Mouse (Mus musculus) lung, postnatal 4 days (tissue): ENCODE data around the gene Minos1.

Experiments used
- DNase-seq, 2 experiments: peaks; one replicate each; pipeline ENCODE4 v3.0.0; 2021

Gene Minos1

DNA sequence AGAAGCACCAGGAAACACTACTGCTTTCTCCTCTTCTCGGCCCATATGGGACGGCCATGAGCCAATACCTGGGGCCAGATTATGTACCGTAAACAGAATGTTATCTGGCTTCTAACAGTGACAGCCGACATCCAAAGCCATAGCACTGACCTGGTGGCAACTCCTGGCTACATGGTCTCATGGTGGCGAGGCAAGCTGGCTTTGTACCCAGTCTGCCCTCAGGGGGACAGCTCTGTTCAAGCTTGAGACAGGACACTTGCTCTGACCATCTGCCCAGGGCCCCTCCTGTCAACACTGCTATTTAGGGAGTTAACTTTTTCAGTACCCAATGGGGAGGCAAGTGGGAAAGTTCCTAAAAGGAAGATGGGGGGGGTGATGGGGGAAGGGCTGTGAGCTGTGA, 73.6 kb downstream of the Minos1 start:
- DNase-seq = no peak

DNA sequence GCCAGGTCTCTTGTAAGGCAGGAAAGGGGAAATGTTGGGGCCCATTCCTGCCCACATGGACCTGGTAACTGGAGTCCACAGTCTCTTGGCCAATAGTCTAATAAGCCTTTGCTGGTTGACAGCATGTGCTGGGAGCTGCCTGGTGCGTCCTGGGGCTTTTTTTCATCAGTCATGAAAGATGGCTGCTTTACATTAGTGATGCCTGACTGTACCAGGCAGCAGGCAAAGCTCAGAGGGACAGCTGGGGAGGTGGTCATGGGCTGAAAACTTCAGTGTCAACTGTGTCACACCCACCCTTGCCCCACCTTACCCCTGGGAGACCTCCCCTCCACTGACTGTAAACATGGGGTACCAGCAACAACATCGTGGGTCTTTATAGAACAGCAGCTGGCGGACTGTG, 75.2 kb downstream of the Minos1 start:
- no peak for DNase-seq

DNA sequence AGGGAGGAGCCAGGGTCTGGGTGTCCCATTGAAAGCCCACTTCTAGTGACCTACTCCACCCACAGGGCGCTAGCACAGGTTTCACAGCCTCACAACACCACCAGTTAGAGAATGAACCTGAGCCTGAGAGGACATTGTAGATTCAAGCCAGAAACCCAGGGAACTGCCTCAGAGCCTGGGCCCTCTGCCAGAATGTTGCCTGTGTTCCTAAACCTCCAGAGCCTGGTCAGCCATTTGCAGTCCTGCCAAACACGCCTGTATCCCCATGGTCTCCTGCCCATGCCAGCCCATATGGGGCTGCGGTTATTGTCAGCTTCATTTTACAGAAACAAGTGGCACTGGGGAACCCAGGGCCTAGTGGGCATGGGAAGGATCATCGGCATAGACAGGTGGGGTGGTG, 75.6 kb downstream of the Minos1 start:
- no peak for DNase-seq

DNA sequence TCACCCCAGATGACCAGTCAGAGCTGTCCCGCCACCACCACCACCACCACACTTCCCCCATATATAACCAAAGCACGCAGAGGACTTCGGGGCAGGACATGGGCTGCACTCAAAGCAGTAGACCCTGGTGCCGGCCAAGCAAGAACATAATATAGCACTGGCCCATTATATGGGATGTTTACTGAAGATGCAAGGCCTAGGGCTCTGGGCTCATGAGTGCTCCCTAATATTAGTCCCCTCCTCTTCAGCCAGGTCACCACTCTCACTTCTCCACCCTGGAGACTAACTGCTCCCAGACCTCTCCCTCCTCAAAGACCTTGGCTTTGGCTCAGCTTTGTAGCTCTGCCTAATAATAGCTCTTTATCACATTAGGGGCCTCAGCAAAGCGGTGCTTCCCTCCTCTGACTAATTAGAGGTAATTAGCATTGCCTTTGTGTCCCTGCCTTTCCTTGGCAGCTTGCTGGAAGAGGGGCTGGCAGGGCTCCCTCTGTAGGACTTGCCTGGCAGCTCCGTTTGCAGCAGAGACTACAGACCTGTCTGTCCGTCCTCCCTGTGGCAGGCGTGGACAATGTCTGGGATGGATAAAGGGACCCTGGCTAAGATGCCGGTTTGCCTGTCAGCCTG, 76.5 kb downstream of the Minos1 start:
- no peak for DNase-seq

DNA sequence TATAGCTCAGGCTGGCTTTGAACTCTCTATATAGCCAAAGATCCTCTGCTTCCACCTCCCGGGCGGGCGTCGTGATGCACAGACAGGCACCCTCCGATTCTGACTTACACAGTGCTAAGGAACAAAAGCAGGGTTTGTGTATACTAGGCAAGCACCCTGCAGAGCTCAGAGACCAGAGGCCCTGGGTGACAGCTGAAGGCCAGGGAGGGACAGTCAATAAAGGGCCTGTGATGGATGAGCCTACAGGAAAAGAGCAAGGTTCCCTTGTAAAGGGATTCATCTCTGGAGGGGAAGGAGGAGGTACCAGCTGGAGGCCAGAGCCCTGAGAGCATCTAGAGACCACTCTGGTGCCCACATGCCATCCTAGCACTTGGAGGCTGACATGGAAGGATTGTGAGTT, 77.5 kb downstream of the Minos1 start:
- no peak for DNase-seq

DNA sequence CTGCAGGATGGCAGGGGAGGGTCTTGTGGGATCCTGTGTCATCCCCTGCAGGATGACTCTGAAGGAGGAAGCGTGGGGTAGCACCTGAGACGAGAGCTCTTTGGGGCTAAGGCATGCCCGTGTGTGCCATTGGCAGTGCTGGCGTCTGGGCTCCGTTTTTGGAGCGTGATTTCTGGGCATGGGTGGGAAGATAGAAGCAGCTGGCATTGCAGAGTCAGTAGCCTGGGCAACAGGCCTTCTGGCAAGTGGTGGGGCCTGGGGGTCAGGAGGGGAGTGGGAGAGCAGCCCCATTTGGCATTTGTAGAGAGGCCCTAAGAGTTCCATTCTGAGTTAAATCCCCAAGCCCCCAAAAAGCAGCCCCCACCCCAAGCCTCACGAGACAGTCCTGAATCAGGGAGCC, 78.1 kb downstream of the Minos1 start:
- DNase-seq = no peak
